Mouse (Mus musculus) granulocyte monocyte progenitor cell, adult 5-6 weeks (primary cell): ENCODE measurements around the gene H2-Eb2. TPM values are rescaled to one million over a fixed set of nuclear protein-coding genes. Genes with fewer than 3 reads are reported as not detected.

Experiments
- total RNA-seq, 2 experiments: library from RNA; stranded (forward) in 1 of 2; stranded (reverse) in 1 of 2; fragments of 200-712, 200-1000 nt in 1 of 2; fragments of >200 nt in 1 of 2; fragmentation: Nextera tagmentation in 1 of 2; gene quantifications; 2 replicates each; pipeline ENCODE4 v1.2.3; 2014 to 2017

The H2-Eb2 gene
- total RNA-seq, 2 experiments from 2014 or later: not detected

Other genes starting within 250 kb of the H2-Eb2 start
- 6.4 and 15.0 TPM in 2 replicates for gene H2-Oa, start 233.3 kb upstream of the H2-Eb2 start, total RNA-seq (2014; fragmentation: Nextera tagmentation)
- 1.7 and 7.6 TPM in 2 replicates for gene H2-Oa, start 233.3 kb upstream of the H2-Eb2 start, total RNA-seq (2017)
- gene H2-DMa, start 206.1 kb upstream of the H2-Eb2 start, total RNA-seq (2014; fragmentation: Nextera tagmentation): 97.2 and 116 TPM in 2 replicates
- 40.2 and 41.8 TPM in 2 replicates for gene H2-DMa, start 206.1 kb upstream of the H2-Eb2 start, total RNA-seq (2017)
- 165 and 218 TPM in 2 replicates for gene Brd2, start 203.0 kb upstream of the H2-Eb2 start, total RNA-seq (2014; fragmentation: Nextera tagmentation)
- gene Brd2, start 203.0 kb upstream of the H2-Eb2 start, total RNA-seq (2017): 273 and 284 TPM in 2 replicates
- gene H2-DMb2, start 182.4 kb upstream of the H2-Eb2 start, total RNA-seq (2014; fragmentation: Nextera tagmentation): 3.2 and 3.6 TPM in 2 replicates
- 3.8 and 7.1 TPM in 2 replicates for gene H2-DMb2, start 182.4 kb upstream of the H2-Eb2 start, total RNA-seq (2017)
- gene H2-DMb1, start 172.6 kb upstream of the H2-Eb2 start, total RNA-seq (2014; fragmentation: Nextera tagmentation): 55.3 and 56.9 TPM in 2 replicates
- 47.9 and 48.5 TPM in 2 replicates for gene H2-DMb1, start 172.6 kb upstream of the H2-Eb2 start, total RNA-seq (2017)
- 45.4 and 60.7 TPM in 2 replicates for gene Tap1, start 138.1 kb upstream of the H2-Eb2 start, total RNA-seq (2014; fragmentation: Nextera tagmentation)
- gene Tap1, start 138.1 kb upstream of the H2-Eb2 start, total RNA-seq (2017): 81.6 and 89.7 TPM in 2 replicates
- 144 and 147 TPM in 2 replicates for gene Psmb9, start 137.9 kb upstream of the H2-Eb2 start, total RNA-seq (2014; fragmentation: Nextera tagmentation)
- 103 and 141 TPM in 2 replicates for gene Psmb9, start 137.9 kb upstream of the H2-Eb2 start, total RNA-seq (2017)
- 391 and 417 TPM in 2 replicates for gene Psmb8, start 127.9 kb upstream of the H2-Eb2 start, total RNA-seq (2014; fragmentation: Nextera tagmentation)
- 462 and 464 TPM in 2 replicates for gene Psmb8, start 127.9 kb upstream of the H2-Eb2 start, total RNA-seq (2017)
- gene Tap2, start 122.1 kb upstream of the H2-Eb2 start, total RNA-seq (2014; fragmentation: Nextera tagmentation): 23.2 and 40.2 TPM in 2 replicates
- 62.7 and 69.6 TPM in 2 replicates for gene Tap2, start 122.1 kb upstream of the H2-Eb2 start, total RNA-seq (2017)
- gene H2-Ob, start 86.8 kb upstream of the H2-Eb2 start, total RNA-seq (2014; fragmentation: Nextera tagmentation): 8.3 and 13.9 TPM in 2 replicates
- 2.1 and 2.3 TPM in 2 replicates for gene H2-Ob, start 86.8 kb upstream of the H2-Eb2 start, total RNA-seq (2017)
- 15.3 and 35.8 TPM in 2 replicates for gene H2-Ab1, start 68.0 kb upstream of the H2-Eb2 start, total RNA-seq (2014; fragmentation: Nextera tagmentation)
- 32.7 and 40.7 TPM in 2 replicates for gene H2-Ab1, start 68.0 kb upstream of the H2-Eb2 start, total RNA-seq (2017)
- gene H2-Aa, start 37.8 kb upstream of the H2-Eb2 start, total RNA-seq (2014; fragmentation: Nextera tagmentation): 2.4 and 6.9 TPM in 2 replicates
- gene H2-Aa, start 37.8 kb upstream of the H2-Eb2 start, total RNA-seq (2017): 2.4 and 4.8 TPM in 2 replicates
- gene H2-Eb1, start 19.8 kb upstream of the H2-Eb2 start, total RNA-seq (2014; fragmentation: Nextera tagmentation): not detected in 2 replicates
- 2.6 TPM in 2 replicates for gene H2-Eb1, start 19.8 kb upstream of the H2-Eb2 start, total RNA-seq (2017)
- not detected in 2 replicates for gene Btnl2, start 29.2 kb downstream of the H2-Eb2 start, total RNA-seq (2014; fragmentation: Nextera tagmentation)
- gene Btnl2, start 29.2 kb downstream of the H2-Eb2 start, total RNA-seq (2017): not detected in 2 replicates
- gene Btnl1, start 51.5 kb downstream of the H2-Eb2 start, total RNA-seq (2014; fragmentation: Nextera tagmentation): not detected in 2 replicates
- not detected in 2 replicates for gene Btnl1, start 51.5 kb downstream of the H2-Eb2 start, total RNA-seq (2017)
- not detected in 2 replicates for gene BC051142, start 73.2 kb downstream of the H2-Eb2 start, total RNA-seq (2014; fragmentation: Nextera tagmentation)
- 0.21 TPM in 1 of 2 replicates, not detected in the other for gene BC051142, start 73.2 kb downstream of the H2-Eb2 start, total RNA-seq (2017)
- not detected in 2 replicates for gene Btnl4, start 151.7 kb downstream of the H2-Eb2 start, total RNA-seq (2014; fragmentation: Nextera tagmentation)
- not detected in 2 replicates for gene Btnl4, start 151.7 kb downstream of the H2-Eb2 start, total RNA-seq (2017)
- not detected in 2 replicates for gene Btnl6, start 191.7 kb downstream of the H2-Eb2 start, total RNA-seq (2014; fragmentation: Nextera tagmentation)
- gene Btnl6, start 191.7 kb downstream of the H2-Eb2 start, total RNA-seq (2017): not detected in 2 replicates
- gene Notch4, start 238.6 kb downstream of the H2-Eb2 start, total RNA-seq (2014; fragmentation: Nextera tagmentation): 0.17 and 0.43 TPM in 2 replicates
- gene Notch4, start 238.6 kb downstream of the H2-Eb2 start, total RNA-seq (2017): 0.31 and 0.52 TPM in 2 replicates